Mouse (Mus musculus) layer of hippocampus, postnatal 10 days (tissue): ENCODE measurements around the gene Glis2. TPM values are rescaled to one million over a fixed set of nuclear protein-coding genes. Genes with fewer than 3 reads are reported as not detected.
"Not testable (repeated sequence)": the region's sequence is repeated elsewhere in the genome, so short reads cannot be mapped to it uniquely, and the experiment has no call there.

Source experiments
- DNase-seq, 2 experiments: peaks; one replicate each; pipeline ENCODE4 v3.0.0; 2021; ENCODE audit warnings: low spot score in 2 of 2
- total RNA-seq, 2 experiments: library from RNA; stranded (reverse); gene quantifications; 2 replicates each; pipeline ENCODE4 v1.2.3; 2021

Gene Glis2
- total RNA-seq, 2 experiments from 2014 or later: 23.8 to 26.5 TPM

DNA sequence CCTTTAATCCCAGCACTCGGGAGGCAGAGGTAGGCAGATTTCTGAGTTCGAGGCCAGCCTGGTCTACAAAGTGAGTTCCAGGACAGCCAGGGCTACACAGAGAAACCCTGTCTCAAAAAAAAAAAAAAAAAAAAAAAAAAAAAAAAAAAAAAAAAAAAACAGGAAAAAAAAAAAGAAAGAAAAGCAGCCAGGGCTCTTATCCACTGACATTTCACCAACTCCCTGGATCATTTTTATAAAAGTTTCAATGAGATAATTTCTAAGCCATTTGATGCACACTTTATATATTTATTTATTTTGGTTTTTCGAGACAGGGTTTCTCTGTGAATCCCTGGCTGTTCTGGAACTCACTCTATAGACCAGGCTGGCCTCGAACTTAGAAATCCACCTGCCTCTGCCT, 13.3 kb upstream of the Glis2 start:
- not testable (repeated sequence) for DNase-seq

DNA sequence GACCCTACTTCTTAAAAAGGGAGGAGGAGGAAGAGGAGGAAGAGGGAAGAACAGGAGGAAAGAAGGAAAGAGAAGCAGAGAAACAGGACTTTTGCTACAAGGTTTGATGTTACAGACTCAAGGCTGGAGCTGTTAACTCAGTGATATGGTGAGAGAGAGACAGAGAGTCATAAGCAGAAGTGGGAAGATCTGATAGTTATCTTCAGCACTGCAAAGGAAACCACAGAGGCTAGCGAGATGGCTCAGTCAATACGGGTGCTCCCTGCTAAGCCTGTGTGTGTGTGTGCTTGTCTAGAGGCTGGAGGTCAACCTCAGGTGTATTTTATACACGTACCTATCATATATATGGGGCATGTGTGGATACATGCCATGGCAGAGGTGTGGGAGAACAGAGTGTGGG, 10.7 kb upstream of the Glis2 start:
- DNase-seq: no peak

DNA sequence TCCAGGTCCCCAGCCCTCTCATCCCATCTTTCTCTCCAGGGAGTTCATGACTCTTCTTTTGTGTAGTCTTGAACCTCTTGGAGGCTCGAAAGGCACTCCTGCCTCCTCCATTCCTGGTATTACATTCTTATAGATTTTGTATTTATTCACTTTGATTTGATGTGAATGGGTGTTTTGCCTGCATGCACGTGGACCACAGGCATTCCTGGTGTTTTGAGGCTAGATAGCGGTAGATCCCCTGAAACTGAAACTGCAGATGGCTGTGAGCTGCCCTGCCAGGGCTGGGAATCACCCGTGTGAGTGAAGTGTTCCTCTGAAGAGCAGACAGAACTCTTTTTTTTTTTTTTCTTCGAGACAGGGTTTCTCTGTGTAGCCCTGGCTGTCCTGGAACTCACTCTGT, 10.1 kb upstream of the Glis2 start:
- no peak for DNase-seq

DNA sequence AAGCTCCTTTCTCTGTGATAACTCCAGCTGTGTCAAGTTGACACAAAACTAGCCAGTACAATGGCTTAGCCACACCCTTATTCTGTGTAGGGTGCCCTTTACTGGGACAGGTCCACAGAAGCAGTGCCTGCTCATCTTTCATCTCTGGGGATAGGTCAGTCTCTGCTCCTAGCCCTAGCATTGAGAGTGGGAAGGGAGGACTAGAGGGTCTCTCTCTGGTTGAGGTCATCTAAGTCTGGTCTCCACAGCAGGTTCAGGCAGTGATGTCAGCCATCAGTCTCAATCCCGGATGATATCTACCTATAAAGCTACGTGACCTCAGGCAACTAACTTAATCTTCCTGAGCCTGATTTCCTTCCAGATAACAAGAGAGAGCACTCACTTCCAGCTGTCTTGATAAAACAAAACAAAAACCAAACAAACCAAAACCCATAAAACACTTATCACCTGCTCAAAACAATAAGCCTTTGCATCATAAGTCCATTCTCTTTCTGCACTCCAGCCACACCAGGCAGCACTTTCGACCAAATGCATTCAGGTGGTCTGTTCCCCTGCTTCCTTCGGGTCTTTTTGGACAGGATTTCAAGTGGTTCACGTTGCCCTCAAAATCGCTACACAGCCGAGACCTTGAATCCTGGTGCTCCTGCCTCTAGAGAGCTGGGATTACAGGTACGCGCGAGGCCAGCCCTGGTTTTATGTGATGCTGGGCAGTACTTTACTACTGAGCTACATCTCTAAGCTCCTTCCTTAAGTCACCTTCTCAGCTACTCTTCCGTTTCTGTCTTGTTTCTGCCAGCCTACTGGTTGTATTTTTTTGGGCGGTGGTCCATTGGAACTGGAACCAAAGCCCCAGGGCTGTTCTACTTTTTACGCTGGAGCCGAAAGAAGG, 8.6 kb upstream of the Glis2 start:
- no peak for DNase-seq

DNA sequence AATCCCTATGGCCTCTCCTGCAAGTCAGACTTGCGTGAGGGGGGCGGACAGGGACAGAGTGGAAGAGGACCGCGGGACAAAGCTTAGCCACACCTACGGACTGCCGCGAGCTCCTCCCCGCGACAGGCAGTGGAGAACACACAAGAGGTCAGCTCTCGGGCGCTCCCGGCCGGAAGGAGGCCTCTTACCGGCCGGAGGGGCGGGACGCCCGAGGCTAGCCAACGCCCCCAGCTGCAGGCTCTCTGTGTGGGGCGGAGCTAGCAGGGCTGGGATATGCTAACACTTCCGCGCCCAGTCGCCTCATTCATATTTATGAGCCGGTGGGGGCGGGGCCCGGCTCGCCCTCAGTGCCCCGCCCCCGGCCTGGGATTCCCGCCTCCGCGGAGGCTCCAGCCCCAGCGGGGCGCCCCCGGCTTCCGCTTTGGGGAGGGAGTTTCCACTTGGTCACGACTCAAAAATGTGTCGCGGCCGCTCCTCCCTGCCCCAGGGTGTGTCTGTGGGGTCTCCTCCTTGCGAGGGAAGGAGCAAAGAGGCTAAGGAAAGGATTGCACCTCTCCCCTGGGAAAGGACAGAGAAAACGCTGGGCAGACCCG, 7.9 kb upstream of the Glis2 start:
- DNase-seq: peak; percentile 80 to 88

DNA sequence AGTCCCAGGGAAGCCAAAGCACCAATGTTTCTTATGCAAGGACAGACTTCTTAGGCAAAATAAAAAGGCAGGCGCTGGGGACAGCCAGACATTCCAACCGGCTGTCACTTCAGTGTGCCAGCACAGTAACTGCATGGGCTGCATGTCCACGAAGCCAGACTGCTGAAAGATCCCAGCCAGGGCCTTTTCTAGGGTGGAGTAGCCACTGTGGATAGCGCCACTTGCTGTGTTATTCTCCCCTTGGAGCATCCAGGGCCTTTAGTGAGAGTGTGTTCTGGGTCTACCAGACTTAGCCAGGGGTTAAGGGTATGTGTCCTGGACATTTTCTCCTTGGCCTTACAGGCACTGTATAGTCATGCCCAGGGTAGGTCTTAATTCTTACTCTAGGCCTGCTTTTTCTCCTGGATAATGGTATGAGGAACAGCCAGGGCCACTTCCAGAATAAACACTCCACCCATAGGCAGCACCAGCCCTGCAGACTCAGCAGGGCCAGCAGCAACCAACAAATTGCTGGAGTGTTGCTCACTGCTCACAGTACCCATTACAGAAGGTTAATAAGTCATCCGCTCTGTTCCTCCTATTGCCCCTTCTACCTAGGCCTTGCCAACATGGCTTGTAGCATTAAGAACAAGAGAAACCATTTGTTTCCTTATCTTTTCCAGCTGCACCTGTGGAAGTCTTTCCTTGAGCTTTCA, 6.8 kb upstream of the Glis2 start:
- no peak for DNase-seq

DNA sequence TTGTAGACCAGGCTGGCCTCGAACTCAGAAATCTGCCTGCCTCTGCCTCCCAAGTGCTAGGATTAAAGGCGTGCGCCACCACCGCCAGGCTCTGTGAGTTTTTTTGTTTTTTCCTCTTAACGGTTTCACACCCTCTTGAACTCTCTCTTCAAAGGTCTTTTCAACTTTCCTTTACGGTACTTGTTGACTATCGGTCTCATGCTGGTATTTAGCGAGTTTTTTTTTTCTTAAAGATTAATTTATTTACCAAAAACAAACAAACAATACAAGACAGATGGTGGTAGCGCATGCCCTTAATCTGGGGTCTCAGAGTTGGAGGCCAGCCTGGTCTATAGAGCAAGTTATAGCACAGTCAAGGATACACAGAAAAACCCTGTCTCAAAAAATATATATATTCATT, 4.3 kb upstream of the Glis2 start:
- DNase-seq: no peak

DNA sequence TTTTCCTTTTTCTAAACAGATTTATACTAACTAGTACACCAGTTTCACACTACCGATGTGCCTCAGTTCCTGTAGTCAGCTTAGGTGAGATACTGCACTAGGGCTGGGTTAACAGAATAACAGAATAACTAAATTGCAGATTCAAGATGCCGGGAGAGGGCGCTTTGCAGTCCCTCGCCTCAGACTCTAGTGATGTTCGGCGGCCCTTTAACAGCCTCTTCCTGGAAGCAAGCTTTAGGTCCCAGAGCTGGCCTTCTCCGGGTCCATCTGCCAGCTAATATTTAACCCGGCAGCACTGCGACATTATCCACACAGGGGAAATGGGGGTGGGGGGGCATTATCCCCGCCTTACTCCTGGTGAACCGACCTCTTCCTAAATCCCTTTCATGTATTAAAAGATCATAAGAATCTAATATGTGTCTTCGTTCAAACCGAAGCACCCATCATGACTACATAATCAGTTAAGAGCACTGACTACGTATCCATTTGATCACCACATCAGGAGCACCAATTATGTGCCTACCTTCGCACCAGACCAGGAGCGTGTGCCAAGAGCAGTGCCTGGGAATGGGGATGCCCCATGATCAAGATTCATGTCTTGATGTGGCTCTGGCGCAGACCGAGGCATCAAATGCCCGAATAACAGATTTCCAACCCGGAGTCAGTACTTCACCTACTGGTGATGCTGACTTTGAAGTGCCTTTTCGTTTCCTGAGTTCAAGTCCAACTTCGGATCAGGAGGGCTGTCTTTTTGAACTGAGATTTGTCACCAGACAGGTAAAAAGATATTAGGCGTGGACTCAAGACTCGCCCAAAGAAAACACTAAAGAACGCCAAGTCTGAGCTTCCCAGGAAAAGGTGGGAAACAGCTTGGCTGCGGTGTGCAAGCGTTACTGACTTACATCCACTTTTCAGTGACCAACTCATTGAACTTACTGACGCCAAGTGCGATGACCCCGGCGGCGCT, 1.3 kb upstream of the Glis2 start:
- DNase-seq: peak; percentile 58 to 70

DNA sequence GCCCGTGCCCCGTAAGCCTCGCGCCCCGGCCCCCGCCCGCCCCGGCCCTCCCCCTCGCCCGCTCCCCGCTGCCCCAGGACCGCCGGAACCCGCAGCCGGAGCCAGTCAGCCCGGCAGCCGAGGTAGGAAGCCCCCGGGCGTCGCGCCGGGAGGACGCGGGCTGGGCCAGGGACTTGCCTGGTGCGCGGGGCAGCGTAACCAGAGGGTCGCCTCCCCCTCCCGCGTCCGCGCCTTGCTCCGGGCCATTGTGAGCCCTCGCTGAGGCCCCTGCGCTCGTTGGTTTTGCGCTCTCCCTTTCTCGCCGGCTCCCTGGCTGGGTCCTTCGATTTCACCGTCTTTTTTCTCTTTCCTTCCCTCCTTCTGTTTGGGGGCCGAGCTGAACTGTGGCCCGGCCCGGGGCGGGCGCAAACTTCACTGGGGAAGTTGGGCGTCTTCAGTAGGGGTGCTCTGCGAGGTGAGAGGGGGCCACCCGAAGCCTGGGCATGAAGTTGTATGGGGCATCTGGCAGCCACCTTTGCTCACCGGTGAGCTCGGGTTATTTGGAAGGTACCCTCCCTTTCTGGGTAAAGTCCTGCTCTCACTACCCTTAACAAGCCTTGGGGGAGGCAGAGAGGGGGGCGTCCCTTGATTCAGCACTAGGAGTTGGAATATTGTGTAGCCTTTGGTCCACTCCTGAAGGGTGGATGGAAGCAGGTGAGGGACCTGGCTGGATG, 457 bp downstream of the Glis2 start:
- peak in 1 of 2 experiments; percentile 64 for DNase-seq

DNA sequence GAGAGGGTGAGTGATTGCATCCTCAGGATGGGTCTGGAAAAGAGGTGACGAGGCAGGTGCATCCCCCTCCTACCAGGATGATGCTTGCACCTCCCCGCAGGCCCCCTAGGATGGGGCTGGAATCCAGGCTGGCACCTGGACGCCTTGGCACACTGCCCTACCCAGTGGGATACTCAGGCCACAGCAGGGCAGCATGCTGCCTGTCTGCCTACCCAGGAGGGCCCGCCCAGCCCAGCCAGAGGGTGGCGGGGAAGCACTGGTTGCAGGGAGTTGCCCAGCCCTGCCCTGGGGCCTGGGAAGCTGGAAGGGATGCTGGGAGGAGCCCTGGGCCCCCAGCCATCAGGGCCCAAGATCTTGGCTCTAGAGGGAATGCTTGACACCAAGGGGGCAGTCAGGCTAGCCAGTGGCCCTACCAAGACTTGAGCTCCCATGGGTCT, 1.0 kb downstream of the Glis2 start:
- peak; percentile 49 to 65 for DNase-seq

DNA sequence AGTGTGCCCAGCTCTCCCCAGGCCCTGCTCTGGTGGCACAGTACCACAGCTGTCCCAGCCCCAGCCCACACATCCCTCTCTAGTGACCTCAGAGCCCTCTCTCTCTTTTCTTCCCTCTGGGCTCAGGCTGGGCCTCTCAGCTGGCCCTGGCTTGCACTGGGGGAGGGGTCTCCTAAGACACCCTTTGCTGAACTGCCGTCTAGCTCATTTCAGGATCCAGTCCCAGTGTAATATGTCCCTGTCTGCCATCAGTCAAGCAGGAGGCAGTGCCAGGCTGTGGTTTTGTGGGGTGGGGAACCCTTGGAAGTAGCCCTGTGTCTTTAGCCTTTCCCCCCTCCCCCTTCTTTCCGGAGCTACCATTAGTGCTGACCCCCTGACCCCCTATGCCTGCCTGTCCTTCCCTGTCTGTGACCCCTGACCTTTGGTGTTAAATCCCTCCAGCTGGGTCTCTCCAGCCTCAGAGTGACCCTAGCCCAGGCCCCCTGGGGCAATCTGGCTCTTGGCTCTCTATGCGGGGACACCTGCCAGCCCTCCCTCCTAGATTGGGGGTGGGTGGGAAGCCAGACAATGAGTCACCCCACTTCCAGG, 1.7 kb downstream of the Glis2 start:
- no peak for DNase-seq

DNA sequence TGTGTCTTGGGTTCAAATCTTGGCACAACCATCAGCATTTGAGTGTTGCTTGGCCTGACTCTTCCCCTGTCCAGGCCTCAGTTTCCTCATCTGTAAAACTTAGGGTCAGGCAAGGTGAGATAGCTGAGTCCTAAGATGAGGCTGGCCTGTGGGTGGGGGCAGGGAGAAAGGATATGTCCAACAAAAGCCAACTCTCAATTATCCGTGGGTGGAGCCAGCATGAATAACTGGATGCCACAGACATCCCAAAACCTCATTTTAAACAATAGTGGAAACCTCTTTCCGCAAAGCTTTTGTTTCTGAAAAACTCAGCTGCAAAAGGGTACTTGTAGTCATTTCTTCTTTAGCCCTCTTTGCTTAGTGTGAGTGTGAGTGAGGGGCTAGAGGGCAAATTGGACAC, 2.3 kb downstream of the Glis2 start:
- no peak for DNase-seq

DNA sequence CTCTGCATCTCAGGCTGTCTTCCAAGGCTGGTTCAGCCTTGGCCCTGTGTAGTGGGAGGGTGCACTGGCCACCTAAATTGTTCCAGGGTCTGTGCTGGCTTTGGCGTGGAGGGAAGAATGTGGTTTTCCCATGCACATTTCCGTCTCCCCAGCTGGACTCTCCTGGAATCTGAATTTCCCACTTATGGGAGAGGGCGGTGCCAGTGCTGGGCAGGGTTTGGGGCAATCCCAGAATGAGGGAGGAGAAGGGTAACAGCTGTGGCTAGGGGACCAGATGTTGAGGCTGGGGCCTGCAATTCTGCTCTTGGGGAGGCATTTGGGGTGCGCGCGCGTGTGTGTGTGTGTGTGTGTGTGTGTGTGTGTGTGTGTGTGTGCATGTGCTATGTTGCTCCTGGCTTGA, 2.8 kb downstream of the Glis2 start:
- DNase-seq: no peak

DNA sequence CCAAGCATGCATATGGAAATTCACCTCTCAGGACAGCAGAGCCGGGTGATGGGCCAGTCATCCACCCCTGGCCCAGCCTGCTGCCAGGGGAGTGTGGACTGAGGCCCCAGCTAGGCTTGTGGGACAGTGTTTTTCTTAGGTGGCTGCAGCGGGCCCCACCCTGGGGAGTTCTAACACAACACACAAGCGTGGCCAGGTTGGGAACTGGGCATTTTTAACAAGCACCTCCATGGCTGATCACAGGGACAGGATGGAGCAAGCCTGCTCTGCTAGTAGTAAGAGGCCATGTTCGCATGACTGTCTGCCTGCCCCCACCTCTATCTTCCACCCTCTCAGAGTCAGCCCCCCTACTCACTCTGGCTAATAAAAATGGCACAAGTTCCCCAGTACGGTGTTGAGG, 3.5 kb downstream of the Glis2 start:
- no peak for DNase-seq

DNA sequence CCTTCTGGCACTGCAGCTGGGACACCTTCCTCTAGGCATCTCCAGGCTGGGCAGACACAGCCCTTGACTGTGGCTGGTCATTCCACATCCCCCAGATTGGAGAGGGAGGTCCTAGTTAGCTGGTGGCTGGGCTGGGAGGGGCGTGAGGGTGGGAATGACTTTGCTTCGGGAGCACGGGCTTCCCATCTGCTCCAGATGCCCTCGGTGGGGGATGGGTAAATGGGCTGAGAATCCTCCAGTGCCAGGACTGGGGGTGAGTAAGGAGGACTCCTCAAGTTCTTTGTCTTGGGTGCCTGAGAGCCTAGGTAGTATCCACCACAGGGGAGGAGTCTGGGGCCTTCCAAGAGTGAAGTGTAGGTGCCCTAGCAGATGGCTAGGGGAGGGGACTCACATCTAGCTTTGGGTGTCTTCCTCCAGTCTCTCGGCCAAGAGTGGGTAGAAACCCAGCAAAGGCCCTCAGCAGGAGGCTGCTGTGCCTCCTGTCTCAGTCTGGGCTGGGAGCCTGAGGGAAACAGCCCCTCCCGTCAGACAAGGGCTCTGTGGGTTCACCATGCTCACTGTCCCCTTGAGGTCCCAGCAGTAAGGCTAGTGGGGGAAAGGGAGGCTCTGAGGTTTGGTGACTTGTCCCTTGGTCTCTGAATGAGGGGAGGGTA, 4.5 kb downstream of the Glis2 start:
- DNase-seq: no peak

DNA sequence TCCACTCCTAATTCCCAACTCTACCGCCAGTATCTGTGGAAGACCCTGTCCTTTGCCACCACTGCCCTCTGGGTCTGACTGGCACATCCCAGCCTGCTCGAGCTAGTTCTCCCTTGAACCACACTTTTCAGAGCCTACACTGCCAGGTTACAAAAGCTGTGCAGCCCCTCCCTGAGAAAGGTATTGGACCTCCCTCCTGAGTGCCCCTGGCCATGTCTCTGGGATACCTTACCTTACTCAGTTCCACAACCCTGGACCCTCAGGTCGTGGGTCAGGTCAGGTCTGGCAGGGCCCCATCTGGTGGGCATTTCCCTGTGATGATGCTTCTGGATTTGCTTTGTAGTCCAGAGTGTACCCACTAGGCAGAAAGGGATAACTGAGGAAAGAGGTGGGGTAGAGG, 5.1 kb downstream of the Glis2 start:
- no peak for DNase-seq

DNA sequence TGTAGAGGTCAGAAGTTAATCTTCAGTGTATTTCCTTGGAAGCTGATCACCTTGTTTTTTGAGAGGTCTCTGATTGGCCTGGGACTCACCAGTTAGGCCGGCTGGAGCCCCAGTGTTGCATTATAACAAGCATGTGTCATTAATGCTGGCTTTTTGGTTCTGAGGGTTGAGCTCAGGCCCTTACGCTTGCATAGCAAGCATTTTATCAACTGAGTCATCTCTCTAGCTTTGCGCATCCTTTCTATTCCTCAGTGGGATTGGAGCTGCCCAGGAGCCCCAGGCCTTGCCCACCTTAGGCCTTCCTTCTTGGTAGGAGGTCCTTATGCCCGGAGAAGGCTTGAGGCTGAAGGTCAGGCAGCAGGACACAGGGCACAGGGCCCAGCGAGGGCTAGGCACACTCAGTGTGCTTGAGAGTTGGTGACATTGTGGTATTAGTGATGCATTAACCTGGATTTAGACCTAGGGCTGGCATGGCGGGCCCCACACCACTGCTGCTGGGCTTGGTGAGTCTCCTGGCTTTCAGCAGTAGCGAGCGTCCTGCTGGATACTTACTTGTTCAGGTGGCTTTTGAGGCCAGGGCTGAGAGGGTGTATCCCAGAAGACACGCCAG, 6.3 kb downstream of the Glis2 start:
- DNase-seq: no peak

DNA sequence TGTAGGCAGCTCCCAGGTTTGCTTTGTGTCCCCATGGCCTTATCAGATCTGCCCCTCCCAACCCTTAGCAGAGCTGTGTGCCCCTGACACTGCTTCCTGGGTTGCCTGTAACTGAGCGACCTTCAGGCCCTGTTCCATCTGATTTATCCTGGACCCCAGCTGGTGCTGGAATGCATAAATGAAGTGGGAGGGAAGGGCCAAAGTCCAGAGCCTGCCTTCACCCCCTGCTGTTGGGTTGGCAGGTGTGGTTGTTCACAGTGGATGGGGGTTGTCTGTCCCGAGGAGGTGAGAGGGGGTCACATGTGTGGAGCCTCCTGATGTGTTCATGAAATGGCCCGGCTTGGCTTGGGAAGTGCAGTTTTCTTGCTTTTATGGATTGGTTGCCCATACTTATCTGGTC, 7.7 kb downstream of the Glis2 start:
- DNase-seq: no peak
